Mouse (Mus musculus) cerebellum, postnatal 14 days (tissue): ENCODE measurements around the gene Zfp398.
"Not testable (repeated sequence)": the region's sequence is repeated elsewhere in the genome, so short reads cannot be mapped to it uniquely, and the experiment has no call there.

ENCODE experiments used
- DNase-seq, 2 experiments: peaks; one replicate each; pipeline ENCODE4 v3.0.0; 2021; ENCODE audit warnings: mixed read lengths in 2 of 2

Zfp398 gene

DNA sequence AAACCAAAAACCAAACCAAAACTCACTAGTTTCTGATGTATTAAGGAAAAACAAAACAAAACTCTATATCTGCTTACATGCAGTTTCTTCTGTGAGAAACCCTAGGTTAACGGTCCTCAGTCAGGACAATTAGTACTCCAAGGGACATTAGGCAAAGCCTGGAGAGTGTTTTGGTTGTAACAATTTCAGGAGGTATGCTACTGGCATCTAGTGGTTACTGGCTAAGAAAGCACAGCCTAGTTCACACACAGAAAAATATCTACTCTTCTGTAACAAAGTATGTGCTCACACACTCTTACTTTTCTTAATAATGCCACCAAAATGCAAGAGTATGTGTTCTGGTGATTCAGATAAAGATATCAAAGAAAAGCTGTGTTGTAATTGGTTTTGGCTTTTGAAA, 6.5 kb upstream of the Zfp398 start:
- DNase-seq = peak in 1 of 2 experiments; percentile 42

DNA sequence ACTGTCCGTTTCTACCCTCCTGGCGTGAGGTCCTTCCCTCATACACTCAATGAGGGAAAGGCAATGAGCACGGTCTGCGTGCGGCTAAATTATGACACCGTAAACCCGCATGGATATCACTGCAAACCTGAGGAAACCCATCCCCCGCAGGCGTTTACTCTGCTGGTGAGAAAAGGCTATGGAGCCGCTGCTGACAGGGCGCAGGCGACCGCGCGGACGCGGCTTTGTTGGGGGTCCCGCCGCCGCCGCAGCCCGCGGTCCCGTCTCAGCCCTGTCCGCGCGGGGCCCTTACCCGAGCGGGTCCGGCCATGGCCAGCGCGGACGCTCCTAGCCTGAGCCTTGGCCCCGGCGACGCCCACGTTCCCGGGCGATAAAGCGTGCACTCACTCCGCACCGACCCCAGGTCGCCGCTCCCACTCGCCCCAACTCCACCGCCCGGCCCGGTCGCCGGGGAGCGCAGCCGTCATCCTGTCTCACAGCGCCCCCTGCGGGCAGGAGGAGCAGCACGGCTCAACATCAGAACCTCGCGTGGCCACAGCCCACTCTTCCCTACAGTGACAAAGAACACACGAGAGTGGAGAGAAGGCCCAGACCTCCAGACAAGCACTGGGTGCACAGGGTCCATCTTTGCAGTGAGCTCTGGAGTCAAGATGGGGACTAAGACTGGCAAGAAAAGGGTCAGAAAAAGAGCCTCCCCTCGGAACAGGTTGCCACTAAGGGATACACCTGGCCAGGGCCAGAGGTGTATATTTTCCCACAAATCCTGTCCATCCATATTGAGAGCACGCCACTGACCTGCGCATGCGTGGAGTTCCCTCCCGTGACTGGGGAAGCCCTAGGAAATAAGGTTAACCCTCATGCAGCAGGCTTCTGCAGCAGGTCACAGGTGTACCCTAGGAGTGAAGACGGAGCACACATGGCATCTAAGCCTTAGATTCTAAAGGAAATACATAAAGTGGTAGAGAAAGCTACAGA, 5.1 kb upstream of the Zfp398 start, which contains the start of gene Zfp786:
Gene Zfp786 (minus strand): TSS at position 764 of the 975 bp plus-strand sequence.
- peak; percentile 98 to 99 for DNase-seq

DNA sequence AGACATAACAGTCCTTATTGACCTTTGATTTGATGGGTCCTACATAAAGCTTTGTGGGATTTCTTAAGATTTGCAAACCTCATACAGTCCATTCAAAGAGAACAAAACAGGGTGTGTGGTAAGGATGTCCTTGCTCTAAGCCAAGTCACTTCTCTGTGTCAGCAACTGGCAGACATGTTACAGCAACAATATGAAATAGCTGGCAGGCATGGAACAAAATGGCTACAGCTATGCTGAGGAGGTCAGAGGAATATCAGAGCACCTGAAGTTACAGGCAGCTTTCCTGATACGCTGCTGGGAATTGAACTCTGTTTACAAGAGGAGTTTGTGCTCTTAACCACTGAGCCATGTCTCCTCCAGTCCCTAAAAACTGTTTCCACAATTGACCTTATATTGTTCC, 3.2 kb upstream of the Zfp398 start:
- DNase-seq = no peak

DNA sequence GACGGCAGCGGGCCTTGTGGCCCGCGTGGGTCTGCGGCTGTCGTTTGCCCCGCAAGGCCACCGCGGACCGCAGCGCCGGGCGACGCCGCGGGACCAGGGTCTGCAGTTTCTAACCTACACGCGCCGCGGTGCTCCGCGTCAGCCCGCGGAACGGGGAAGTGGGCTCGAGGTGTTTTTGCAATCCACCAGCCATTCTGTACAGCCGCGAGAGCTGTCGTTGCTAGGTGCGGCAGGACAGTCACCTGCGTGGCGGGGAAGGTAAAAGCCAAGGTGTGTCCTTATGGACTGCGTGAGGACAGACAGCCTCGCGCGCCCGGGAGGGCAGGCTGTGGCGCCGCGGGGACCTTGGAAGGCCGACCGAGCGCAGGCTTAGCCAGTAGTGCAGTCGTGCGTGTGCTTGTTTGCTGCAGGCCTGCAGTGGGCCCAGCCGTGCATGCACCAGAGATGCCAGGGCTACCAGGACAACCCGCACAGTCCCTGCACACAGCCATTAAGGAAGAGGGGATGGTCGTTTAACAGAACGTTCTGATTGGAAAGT, 592 bp downstream of the Zfp398 start:
- DNase-seq = peak; percentile 76 to 77

DNA sequence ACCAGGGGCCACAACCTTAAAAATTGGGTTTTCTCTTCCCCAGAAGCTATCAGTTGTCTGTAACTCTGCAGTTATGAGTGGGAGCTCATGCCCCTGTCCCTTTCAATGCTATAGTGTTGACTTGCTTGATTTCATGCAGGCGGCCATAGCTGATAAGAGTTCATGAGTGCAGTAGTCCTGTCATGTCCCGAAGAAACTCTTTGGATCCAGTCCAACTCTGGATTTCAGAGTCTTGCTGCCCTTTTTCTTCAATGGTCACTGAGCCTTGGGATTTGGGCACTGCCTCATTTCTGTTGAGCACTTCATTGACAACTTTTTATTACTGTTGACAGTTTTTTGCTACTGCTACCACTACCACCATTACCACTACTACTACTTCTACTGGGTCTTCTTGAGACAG, 2.2 kb downstream of the Zfp398 start:
- DNase-seq = no peak

DNA sequence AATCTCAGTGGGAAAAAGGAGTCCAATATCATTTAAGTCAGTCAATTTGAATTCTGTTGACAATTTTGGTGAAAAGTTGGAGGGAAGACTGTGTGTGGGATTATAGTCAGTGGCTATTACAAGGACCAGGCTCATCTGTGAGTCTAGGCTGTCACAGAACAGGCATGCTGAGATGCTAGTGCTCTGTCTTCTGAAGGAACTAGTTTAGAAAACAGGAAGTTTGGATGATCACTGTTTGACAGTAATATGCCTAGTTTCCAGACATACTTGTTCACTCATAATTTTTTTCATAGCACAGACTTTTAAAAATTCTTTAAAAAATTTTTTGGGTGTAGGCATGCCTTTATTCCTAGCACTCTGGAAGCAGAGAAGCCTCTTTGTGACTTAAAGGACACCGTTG, 5.6 kb downstream of the Zfp398 start:
- DNase-seq = no peak

DNA sequence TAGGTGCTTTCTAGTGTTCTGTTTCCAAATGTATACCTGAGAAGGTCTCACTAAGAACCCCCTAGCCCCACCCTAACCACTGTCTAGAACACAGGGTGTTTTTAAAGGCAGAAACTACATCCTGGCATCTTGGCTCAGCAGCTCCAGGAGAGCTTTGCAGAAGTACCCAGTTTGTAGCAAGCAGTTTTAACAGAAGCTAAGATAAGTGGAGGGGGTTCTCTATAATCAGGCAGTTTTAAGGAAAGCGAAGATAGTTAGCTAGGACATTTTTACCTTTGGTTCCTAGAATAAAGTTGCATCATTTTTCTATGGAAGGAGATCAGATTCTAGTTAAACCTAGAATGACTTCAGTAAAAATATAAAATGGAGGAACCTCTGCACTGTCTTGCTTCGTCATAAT, 6.4 kb downstream of the Zfp398 start:
- DNase-seq = no peak

DNA sequence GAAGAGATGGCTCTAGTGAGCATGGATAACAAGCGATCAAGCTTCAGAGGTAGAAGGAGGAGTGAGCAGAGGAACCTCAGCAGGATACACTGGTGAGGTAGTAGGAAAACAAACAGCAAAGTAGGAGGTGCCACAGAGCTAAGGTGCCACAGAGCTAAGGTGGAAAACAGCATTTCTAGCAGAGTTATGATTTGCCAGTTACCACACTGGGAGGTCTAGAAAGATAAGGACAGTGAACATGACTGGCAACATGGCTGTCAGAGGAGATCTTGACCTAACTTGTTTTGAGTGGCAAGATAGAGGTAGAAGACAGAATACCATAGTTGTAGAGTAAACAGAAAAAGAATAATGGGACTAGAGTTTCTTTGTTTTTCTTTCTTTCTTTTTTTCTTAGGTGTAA, 6.9 kb downstream of the Zfp398 start:
- no peak for DNase-seq

DNA sequence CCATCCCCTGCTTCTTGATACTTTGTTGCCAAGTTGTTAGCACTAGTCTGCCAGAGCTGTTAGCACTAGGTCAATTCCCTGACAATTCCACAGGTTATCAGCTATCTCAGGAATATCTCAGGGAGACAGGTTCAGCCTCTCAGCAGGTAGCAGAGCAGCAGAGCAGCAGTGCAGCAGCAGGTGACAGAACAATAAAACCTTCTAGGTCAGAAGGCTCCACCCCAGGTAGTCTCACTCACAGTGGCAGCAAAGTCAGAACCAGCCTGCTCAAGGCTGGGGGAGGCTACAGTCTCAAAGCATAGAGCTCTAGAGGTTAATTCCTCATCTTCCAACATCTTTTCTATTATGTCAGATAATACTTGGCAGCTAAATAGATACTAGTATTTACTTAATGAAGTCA, 10.3 kb downstream of the Zfp398 start:
- DNase-seq = no peak

DNA sequence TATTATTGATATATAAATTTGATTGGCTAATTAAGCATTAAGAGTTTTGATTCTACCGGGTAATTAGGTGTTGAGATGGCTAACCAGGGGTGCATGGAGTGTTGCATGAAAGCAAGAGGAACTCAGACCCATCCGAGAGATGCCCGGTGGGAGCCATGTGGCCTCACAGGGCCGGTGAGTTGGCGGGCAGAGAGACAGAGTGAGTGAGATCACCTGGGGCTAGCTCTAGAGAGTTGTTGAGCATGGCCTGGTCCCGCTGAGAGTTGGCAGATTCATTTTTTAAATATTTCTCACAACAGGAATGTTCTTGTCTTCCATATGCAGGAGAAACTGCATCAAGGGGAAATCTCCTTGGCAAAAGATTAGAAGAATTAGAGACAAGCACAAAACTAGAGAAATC, 21.8 kb downstream of the Zfp398 start:
- no peak for DNase-seq

DNA sequence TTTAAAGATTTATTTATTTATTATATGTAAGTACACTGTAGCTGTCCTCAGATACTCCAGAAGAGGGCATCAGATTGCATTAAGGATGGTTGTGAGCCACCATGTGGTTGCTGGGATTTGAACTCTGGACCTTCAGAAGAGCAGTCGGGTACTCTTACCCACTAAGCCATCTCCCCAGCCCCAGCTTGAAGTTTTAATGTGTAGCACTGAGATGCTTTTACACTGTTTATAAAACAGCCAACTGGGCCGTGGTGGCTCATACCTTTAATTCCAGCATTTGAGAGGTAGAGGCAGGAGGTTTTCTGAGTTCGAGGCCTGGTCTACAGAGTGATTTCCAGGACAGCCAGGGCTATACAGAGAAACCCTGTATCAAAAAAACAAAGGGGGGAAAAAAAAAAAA, 22.3 kb downstream of the Zfp398 start:
- not testable (repeated sequence) for DNase-seq

DNA sequence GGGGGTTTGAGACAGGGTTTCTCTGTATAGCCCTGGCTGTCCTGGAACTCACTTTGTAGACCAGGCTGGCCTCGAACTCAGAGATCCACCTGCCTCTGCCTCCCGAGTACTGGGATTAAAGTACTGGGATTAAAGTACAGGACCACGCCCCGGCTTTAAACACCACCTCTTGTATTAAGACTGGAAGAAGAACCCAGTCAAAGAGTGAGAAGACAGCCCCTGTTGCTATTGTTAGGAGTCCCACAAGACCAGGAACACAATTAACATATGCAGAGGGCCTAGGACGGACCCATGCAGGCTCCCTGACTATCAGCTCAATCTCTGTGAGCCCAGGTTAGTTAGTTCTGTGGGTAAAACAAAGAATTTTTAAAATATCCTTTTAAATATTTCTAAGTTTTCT, 36.8 kb downstream of the Zfp398 start:
- DNase-seq = no peak

DNA sequence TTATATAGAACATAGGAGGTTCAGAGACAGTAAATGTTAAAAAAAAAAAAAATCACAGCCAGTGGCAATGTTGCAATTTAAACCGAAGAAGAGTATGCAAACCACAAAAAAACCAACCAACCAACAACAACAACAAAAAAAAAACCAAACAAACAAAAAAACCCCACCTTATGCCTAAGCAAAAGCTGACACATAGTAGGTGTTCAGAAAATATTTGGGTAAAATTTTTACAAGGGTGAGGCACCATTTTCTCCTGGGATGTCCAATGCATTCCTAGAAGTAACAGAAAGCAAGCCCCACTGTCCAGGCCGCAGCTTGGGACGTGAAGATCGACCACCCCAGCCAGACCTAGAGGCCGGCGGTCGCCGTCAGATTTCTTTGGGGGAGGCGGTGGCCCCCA, 41.6 kb downstream of the Zfp398 start, which contains the start of gene Zfp282:
Gene Zfp282 (plus strand): TSS at position 147 of the 400 bp plus-strand sequence.
- DNase-seq = no peak

DNA sequence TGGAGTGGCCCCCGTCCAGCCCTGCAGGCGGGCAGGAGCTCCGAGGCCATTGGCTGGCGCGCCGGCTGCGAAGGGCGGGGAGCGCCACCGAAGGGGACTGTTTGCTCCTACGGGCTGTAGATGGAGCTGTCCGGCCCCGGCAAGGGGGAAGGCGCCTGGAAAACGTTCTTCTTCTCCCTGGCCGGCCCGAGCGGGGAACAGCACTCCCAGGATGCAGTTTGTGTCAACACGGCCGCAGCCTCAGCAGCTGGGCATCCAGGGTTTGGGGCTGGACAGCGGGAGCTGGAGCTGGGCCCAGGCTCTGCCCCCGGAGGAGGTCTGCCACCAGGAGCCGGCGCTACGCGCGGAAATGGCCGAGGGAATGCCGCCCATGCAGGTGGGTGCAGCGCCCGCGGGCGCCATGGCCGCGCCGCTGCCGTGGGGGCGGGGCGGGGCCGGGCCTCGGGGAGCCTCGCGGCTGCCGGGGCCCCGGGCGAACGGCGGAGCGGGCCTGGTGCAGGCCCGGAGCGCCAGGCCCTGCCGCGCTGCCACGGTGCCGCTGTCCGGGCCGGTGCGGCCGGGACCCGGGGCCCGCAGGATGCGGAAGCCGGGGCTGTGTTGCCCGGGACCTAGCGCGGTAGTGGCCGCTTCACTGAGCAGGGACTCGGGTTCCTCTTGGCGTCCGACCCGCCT, 42.1 kb downstream of the Zfp398 start:
- peak; percentile 93 to 94 for DNase-seq

DNA sequence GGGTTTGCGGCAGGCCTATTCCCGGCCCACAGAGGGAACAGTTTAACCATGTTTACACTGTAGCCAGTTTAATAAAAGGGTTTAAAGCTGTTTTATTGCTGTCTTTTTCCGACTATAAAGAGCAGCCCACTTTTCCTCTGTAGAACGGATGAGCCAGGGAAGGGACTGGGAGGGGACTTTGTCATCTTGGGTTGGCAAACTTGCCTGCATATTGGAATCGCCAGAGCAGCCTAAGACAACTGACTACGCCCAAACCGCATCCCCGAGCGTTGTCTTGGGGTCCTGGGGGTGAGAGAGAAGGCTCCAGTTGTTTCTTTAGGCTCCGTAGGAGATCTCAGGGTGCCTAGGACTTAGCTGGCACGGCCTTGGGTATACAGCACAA, 42.7 kb downstream of the Zfp398 start:
- no peak for DNase-seq

DNA sequence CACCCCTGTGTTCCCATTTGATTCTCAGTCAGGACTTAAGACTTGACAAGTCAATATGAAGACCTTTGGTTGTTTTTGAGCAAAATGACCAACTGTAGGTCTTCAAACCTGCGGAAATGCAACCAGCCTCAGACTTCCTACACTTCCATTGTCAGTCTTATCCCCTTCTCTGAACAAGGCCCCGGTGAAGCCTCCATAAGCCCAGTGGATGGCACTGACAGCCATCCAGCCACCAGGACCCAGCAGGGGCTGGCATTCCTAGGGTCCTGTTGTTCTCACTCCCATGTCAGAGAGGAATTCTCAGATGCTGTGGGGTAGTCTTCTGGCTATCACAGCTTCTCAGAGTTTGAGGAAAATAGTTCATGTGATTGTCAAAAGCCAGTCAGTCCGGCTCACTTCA, 43.1 kb downstream of the Zfp398 start:
- DNase-seq = peak in 1 of 2 experiments; percentile 11

DNA sequence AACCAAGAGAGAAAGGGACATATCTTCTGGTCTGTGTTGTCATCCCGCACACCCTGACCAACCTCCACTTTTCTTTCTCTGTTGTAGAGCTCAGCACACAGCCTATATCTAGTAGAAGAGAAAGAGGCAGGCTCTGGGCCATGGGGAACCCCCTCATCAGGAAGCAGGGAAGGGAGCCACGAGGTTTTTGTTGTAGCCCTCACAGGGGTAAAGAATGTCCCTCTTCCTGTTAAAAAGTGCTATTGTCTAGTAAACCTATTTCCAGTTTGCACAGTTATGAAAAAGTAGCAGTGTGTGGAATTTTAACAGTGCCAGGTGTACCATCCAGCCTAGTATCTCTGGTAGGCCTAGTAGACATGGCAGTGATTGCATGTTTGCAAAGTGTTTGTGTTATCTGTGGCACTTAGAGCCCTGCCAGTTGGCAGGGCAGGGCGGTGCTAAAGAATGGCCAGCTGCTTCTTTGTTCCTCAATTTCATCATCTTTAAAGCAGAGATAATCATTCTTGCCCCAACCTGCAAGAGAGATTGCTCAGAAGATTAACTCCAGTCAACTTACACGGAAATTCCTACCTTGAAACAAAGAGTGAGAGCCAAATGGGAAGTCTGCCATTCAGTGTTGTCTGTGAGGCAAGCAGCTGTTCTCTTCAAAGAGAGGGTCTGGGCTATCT, 43.7 kb downstream of the Zfp398 start:
- DNase-seq = no peak

DNA sequence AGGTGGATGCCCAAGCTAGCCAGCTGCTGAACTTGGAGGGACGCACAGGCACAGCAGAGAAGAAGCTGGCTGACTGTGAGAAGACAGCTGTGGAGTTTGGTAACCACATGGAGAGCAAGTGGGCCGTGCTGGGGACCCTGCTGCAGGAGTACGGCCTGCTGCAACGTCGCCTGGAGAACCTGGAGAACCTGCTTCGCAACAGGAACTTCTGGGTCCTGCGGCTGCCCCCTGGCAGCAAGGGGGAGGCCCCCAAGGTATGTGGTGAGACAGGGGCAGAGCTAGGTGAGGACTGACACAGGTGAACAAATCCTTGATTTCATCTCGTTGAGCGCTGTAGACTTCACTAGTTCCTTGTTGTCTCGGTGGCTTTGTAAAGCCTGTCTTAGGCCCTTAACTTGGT, 44.7 kb downstream of the Zfp398 start:
- no peak for DNase-seq

DNA sequence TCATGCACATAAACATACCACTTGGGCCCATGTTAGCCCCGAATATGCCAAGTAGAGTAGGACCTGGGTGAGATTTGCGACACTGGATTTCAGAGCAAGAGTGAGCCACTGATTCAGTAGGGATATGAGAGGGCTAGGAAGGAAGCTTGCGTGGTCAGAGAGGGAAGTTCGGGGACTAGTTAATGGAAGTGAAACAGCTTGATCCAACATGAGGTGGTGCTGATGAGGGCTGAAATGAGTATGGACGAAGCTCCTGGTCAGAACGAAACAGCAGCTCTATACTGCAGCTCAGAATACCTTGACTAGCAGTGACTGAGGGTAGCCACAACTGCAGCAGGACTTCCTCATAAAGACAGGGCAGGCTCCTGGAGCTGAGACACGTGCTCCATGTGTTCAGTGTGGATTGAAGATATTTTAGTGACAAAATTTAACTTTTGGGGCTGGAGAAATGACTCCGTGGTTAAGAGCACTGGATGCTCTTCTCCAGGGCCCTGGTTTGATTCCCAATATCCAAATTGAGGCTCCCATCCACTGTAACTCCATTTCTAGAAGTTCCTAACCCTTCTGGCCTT, 53.4 kb downstream of the Zfp398 start:
- no peak for DNase-seq

DNA sequence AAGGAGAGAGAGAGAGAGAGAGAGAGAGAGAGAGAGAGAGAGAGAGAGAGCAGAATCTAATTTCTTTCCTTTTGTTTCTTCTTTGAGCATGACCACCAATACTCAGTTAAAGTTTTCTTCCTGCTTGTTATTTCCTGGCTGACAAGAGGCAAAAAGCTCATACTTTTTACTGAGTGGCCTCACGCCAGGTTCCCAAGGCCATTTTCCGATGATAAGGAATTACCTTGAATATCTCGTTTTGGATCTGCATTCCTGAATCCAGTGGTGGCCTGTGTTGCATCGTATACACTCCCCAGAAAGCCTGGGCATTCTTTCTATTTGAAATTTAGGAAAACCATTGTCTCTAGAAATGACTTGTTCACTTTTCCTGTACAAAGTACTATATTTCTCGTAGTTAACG, 64.0 kb downstream of the Zfp398 start:
- no peak for DNase-seq

DNA sequence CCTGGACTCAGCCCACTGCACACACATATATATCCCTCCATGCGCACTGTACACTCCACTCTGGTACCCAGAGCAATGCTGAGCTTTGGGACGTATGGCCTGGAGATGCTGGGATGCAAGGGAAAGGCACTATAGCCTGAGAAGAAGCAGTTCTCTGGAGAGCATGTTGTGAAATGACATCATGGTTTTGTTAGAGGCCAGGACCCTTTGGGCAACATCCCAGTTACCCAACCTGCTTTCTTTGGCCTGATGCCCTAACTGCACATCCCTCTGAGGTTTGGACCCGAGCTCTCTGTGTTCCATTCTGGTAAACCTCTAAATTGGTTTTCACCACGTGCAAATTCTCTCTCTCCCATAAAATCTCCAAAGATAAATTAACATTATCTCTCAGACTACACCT, 68.1 kb downstream of the Zfp398 start:
- peak; percentile 72 to 80 for DNase-seq

DNA sequence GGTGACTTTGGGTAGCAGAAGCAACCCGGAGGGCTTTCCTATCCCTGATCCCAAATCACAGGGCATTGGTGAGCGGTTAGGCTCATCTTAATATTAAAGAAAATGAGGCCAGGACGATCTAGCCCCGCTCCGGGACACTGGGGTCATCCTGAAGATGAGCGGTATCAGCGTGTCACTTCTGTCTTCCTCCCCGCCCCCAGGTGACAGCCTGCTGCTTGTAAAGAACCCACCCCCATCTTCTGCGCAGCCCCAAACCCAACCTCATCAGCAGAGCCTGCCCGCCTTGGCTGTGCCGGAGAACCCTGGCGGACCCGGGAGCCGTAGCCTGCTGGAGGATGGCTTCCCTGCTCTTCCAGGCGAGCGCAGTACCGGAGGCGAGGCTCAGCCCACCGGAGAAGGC, 68.9 kb downstream of the Zfp398 start:
- DNase-seq = no peak
